ENCODE assay signal across 10 mouse cellular contexts in the genomic region with DNA sequence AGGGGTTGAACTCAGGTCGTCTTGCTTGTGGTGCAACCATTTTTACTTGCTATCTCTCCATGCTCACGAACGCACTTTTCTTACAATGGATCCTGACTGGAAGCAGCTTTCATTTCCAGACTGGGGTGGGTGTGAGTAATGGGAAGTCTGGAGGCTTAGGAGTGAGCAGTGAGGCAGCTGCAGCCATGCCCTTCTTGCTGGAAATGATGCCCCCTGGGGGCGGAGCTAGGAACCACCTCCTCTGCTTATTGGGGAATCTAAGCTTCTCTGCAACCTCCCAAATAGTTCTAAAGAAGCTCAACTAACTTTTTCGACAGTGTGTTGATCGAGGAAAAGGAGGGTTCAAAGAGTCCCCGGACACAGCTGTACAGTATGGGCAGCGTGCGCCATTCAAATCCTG.
DNase-seq lines count a peak whose midpoint lies in the region; ATAC-seq and TF ChIP-seq lines count a peak whose summit lies in the region.
"Had no signal": no experiment of that assay in that cellular context is flagged by ENCODE, and none has a peak within 500 bp of the region (broad histone marks: within the 10 kb centered on the region; RNA-seq: fewer than 3 reads in every experiment).

No protein-coding gene starts in this region.

- no peak overlapping the region for H3K4me3 ChIP-seq in kidney, embryonic 14.5 days (ENCODE audit: low read length)
- no peak overlapping the region for H3K4me3 ChIP-seq in hindbrain, embryonic 14.5 days (replicated peaks; ENCODE audit: low read length)
- H3K4me3 ChIP-seq: hindbrain, embryonic 10.5 days; liver, embryonic 15.5 days had no signal

- H3K36me3 ChIP-seq in kidney, embryonic 14.5 days (ENCODE audit: control insufficient read depth, insufficient read depth, low read length) = peaks cover 19% of the 10 kb centered on the region; the same call in 1 of the 2 replicates
- H3K36me3 ChIP-seq in hindbrain, embryonic 14.5 days (replicated peaks; ENCODE audit: control insufficient read depth, insufficient read depth) = no peaks in the 10 kb centered on the region

- no peak overlapping the region for H3K27ac ChIP-seq in kidney, embryonic 14.5 days (ENCODE audit: low read depth, low read length)
- H3K27ac ChIP-seq in hindbrain, embryonic 14.5 days = no peak overlapping the region
- H3K27ac ChIP-seq: hindbrain, embryonic 10.5 days; liver, embryonic 15.5 days had no signal

- POLR2A ChIA-PET in Patski (lab: Charles Lee) = no interaction called here

- H3K9me3 ChIP-seq in kidney, embryonic 14.5 days (ENCODE audit: control insufficient read depth, low read length) = no peaks in the 10 kb centered on the region
- H3K9me3 ChIP-seq in hindbrain, embryonic 14.5 days (ENCODE audit: control insufficient read depth, low read length) = no peaks in the 10 kb centered on the region
- H3K9me3 ChIP-seq: hindbrain, embryonic 10.5 days; liver, embryonic 15.5 days had no signal

- no peak for ATAC-seq in CD4-positive, CD25-positive, alpha-beta regulatory T cell, adult 4 months
- ATAC-seq in kidney, embryonic 14.5 days (ENCODE audit: low FRiP score, low TSS enrichment) = no peak
- ATAC-seq in Patski = no peak
- no peak for ATAC-seq in hindbrain, embryonic 14.5 days (ENCODE audit: low FRiP score)

- DNase-seq in CD4-positive, CD25-positive, alpha-beta regulatory T cell, adult 2 months (ENCODE audit: low read depth, low spot score) = peak; percentile 58
- DNase-seq in kidney, postnatal 25 days = peak; percentile 32 to 42
- no peak for DNase-seq in Patski (ENCODE audit: low read depth, low spot score)
- DNase-seq in naive thymus-derived CD4-positive, alpha-beta T cell, adult 2 months (ENCODE audit: low read depth) = peak; percentile 62
- no peak for DNase-seq in hindbrain, embryonic 14.5 days (ENCODE audit: low spot score)
- no peak for DNase-seq in neural tube, embryonic 10.5 days (ENCODE audit: extremely low spot score, low spot score)

- no peak overlapping the region for H3K9ac ChIP-seq in kidney, embryonic 14.5 days (ENCODE audit: low read depth, low read length)
- H3K9ac ChIP-seq in hindbrain, embryonic 14.5 days = no peak overlapping the region
- H3K9ac ChIP-seq: liver, embryonic 15.5 days had no signal

- CTCF ChIA-PET in Patski (lab: Charles Lee) = interaction anchor here (1.3 to 4.2 kb wide), 2 partner anchors 21 to 295 kb away, joined by 3 to 19 read pairs; no protein-coding TSS in a partner anchor

- WGBS in kidney, embryonic 14.5 days = 91% methylated on average over 9 of the region's 9 CpGs
- WGBS in hindbrain, embryonic 14.5 days = 80% methylated on average over 9 of the region's 9 CpGs

- TF ChIP-seq CTCF in Patski (IDR thresholded peaks at IDR 0.05) = peak; percentile 55

- H3K4me1 ChIP-seq in kidney, embryonic 14.5 days (ENCODE audit: control insufficient read depth, insufficient read depth, low read length) = 0 out of 2 replicates have a peak, but pooled peaks cover 8% of the 10 kb centered on the region
- H3K4me1 ChIP-seq in hindbrain, embryonic 14.5 days (replicated peaks; ENCODE audit: control insufficient read depth, insufficient read depth, low read length) = no peaks in the 10 kb centered on the region; the same call in 1 of the 2 replicates
- H3K4me1 ChIP-seq: hindbrain, embryonic 10.5 days had no signal

- no peak overlapping the region for H3K4me2 ChIP-seq in kidney, embryonic 14.5 days (replicated peaks; ENCODE audit: low read depth, low read length)
- no peak overlapping the region for H3K4me2 ChIP-seq in hindbrain, embryonic 14.5 days (replicated peaks)
- H3K4me2 ChIP-seq: liver, embryonic 15.5 days had no signal

- H3K27me3 ChIP-seq in kidney, embryonic 14.5 days (ENCODE audit: control insufficient read depth, insufficient read depth, low read length) = no peaks in the 10 kb centered on the region
- H3K27me3 ChIP-seq in Patski = no peaks in the 10 kb centered on the region
- no peaks in the 10 kb centered on the region for H3K27me3 ChIP-seq in hindbrain, embryonic 14.5 days (ENCODE audit: control insufficient read depth, insufficient read depth, low read length)
- H3K27me3 ChIP-seq: liver, embryonic 15.5 days had no signal

- in situ Hi-C loops in Patski (cut with MboI; ENCODE audit: low pct_unique_long_range_greater_than_20kb) = loop anchor here (10.0 kb wide), 1 partner anchor 296 kb away; no protein-coding TSS in a partner anchor

Comparison
In these comparisons a context has a peak if more than half of its experiments do, and no peak if none do; other contexts are left out.
1. DNase-seq: peak in CD4-positive, CD25-positive, alpha-beta regulatory T cell, adult 2 months (single experiment), kidney, postnatal 25 days (2 of 2) and naive thymus-derived CD4-positive, alpha-beta T cell, adult 2 months (single experiment); none in Patski (single experiment), hindbrain, embryonic 14.5 days (single experiment) and neural tube, embryonic 10.5 days (single experiment).